Mouse (Mus musculus) neural tube, embryonic 10.5 days (tissue): Measurements from ENCODE around the gene Lsm4.

Experiments
- DNase-seq: peaks from one replicate; pipeline ENCODE4 v3.0.0-alpha.2; 2017; ENCODE audit warnings: low spot score; ENCODE audit errors: extremely low spot score

Lsm4 gene

DNA sequence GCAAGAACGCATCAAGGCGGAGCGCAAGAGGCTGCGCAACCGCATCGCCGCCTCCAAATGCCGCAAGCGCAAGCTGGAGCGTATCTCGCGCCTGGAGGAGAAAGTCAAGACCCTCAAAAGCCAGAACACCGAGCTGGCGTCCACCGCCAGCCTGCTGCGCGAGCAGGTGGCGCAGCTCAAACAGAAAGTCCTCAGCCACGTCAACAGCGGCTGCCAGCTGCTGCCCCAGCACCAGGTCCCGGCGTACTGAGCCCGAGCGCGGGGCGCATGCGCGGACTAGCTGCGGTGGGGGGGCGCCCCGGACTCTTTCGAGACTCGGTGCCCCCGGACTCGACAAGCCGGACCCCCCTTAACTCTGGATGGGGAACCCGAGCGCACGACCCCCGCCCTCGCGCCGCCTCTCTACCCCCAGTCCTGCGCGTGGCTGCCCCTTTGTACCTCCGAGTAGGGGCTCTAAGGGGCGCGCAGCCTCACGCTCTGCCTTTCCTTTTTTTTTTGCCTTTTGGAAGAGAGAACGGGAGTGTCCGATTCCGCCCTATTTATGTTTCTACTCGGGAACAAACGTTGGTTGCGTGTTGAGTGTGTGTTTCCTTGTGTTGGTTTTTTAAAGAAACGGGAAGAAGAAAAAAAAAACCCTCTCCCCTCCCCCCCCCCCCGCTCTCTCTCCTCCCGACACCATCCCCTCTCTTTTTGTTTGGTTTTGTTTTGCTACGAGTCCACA lies 26.9 kb downstream of the Lsm4 start:
- peak; percentile 84 for DNase-seq

DNA sequence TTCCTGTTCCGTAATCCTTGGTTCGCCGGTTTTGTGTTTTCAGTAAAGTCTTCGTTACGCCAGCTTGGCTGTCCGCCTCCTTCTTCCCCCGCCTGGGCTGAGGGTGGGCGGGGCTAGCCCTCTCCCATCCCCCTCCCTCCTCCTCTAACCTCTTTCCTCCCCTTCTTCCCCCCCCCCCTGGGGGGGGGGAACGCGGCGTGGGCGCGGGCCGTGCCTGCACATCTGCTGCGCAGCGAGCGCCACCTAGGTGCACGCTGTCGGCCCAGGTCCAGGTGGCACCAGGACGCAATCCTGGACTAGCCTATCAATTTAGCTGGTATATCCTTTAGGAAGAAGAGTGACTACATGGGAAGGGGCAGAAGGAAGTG lies 27.5 kb downstream of the Lsm4 start:
- peak; percentile 93 for DNase-seq

DNA sequence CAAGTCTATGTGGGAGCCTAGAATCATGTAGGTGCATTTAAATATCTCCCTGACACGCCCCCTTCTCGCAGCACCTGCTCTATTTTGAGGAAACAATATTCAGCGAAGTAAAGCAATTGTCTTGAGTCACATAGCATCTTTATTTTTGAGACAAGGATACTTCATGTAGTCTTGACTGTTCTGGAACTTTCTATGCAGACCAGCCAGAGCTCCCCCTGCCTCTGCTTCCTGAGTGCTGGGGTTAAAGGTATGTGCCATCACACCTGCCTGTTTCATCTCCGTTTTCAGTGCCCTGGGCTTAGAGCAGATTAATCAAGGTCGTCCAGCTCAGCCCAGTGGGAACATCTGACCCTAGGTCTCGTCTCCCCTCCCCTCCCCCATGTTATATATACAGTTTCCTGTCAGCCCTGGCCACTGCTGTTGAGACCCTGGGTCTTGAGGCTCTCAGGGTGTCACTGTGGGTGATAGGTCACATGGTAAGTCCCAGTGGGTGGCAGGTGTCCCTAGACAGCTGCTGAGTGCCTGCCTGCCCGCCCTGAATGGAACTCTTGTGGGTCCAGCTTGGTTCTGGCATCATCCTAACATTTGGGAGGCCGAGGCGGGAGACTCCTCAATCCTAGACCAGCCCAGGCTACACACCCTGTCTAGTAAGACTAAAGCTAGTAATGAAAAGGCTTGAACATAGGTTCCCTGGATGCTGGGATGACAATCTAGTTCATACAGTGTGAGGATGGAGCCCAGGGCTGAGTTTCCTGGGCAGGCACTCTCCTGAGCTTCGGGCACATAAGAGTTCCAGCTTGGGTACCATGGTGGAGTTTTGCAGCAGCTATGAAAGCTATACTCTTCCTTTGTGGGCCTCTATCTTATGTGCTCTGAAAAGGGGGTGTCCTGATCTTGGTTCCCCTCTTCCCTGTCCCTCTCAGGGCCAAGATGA lies 28.3 kb downstream of the Lsm4 start:
- DNase-seq: peak; percentile 34

DNA sequence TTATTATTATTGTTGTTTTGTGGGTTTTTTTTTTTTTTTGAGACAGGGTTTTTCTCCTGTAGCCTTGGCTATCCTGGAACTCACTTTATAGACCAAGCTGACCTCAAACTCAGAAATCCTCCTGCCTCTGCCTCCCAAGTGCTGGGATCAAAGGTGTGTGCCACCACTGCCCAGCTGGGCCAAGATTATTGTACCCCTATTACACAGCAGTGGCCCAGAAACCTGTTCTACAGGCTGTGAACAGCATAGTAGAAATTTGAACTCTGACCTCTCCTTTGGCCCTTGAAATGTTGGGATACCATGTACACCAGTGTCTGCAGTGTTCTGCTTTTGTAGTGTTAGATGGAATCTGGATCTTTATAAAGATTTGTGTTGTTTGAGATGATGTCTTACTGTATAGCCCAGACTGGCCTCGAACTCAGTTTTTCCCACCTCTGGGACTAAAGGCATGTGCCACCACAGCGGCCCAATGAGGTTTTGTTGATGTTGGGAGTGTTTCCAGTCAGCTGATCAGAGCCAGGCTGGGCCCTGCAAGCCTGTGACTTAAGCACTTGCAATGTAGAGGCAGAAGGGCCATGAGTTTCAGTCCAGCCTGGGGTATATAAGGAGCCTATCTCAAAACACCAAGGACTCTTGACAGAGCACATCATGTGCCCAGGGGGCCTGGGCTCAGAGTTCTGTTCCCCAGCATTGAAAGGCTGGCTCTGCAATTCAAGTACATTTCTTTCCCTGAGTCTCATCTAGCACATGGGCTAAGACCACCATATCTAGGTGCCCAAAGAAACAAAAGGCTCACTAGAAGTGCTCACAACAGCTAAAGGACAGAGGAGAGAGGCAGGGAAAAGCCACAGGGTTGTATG lies 29.2 kb downstream of the Lsm4 start:
- no peak for DNase-seq

DNA sequence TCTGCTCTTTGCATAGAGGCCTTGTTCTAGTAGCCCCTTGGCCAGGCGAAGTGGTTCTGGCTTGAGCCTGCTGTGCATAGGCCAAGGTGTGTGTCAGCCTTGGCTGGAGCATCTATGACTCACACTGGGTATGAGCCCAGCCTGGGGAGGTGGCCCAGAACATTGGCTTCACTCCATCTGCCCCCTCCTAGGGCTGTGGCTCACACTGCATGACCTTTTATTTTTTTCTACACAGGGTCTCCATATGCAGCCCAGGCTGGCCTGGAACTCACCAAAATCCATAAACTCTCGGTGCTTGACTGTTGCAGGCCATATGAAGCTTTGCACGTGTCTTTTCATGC lies 29.8 kb downstream of the Lsm4 start:
- DNase-seq: no peak

DNA sequence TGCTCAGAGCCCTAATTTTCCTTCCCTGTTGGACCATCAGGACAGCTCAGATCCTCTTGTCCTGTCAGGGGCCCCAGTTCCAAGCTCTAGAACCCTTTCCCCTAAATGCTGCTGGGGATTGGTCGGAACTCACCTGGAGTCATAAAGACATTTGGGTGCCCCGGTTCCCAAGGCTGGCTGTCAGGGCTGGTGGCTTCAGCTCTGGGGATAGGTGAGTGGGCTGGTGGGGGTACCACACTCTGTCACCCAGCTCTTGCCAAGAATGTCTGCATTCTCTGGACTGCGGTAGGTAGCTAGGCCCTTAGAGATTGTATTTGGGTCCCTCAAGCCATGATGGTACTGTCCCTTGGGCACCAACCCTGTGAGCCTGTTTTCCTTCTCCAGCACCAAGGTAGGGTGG lies 30.2 kb downstream of the Lsm4 start, which contains the start of gene Iqcn:
Iqcn (plus strand) TSS at position 171 of the 400 bp plus-strand sequence.
- no peak for DNase-seq

DNA sequence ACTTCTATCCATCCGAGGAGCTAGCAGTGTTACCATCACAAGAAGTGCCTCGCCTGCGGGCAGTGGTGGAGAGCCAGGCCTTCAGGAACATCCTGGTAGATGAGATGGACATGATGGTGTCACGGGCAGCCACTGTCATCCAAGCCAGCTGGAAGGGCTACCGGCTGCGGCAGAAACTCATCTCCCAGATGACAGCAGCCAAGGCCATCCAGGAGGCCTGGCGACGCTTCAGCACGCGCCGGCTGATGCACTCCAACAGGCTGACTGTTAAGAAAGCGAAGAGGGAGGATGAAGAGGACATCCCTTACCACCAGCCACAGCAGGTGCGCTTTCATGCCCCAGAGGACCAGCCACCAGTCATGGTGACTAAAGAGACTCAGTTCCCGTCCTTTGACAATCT lies 35.2 kb downstream of the Lsm4 start:
- no peak for DNase-seq

DNA sequence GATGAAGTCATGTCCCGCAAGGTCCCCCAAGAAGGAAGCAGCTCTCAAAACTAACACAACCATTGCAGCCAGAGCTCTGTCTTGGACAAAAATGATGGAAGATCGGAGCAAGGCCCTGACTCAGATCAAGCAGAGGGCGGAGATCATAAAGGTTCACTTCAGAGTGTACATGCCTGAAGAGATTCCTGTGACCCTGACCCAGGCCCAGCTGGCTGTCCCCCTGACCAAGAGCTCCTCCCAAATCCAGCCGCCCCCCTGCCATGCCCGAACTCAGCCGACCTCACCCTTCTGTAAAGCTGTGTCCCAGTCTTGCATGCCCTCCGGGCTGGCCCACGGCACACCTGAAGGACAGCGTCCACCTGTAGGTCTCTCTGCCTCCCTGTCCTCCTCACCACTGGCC lies 36.7 kb downstream of the Lsm4 start:
- DNase-seq: no peak

DNA sequence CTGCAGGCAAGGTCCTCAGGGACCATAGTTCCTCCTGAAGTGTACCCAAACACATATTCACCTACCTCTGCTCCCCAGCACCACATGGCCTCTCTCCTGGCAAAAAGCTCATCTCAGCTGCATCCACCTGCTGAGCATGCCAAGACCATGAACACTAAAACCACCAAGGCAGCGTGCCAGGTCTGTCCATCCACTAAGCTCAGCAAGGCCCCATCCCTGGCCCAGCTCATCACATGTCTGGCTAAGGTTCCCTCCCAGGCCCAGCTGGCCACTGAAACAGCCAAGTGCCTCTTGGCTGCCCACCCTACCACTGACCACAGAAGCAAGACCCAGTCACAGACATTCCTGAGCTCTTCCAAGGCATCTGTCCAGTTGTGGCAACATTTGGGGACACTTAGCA lies 37.2 kb downstream of the Lsm4 start:
- no peak for DNase-seq

DNA sequence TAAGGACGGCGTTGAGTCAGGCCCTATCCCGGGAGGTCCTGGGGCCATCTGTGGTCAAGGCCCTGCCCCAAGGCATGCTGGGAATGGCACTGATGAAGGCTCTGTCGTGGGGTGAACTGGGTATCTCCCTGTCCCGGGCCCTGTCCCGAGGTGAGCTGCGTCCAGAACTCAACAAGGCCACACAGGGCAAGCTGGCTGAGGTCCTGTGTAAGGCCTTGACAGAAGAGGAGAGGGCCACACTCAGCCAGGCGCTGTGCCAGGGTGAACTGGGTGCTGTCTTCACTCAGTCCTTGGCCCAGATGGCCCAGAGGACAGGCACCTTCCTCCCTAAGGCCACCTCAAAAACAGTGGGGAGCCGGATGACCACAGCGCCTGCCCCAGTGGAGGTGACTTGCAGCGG lies 38.0 kb downstream of the Lsm4 start:
- no peak for DNase-seq

DNA sequence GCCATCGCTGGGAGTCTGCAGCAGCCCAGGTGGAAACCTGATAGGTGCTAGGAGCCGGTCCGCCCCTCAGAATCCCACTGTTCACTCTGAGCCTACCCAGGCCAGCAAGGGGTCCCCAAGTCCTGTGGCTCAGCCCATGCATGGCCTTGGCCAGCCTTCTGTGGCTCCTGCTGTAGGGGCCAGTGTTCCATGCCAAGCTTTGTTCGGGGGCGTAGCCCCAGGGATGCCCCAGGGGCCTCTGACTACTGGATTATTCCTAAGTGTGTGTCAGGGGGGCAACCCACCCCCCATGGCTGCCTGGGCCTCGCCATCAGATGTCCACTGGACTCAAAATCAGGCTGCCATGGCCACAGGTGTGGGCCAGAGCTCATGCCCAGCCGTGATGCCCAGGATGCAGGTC lies 40.9 kb downstream of the Lsm4 start:
- DNase-seq: no peak

DNA sequence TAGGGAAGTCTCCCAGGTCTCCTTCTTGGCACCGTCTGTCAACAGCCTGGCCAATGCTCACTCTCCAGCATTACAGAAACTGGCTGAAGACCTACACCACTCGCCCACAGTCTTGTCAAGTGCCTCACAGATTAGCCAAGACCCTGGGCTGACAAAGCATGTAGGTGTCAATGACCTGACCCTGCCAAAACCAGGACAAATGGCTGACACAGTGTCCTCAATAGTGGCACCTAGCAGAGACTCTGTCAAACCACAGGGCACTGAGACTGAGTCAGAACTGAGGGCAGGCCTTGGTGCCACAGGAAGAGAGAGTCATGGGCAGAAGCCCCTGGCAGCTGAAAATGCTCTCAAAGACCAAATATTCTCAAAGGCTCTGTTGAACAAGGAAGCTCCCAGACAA lies 42.0 kb downstream of the Lsm4 start:
- no peak for DNase-seq

DNA sequence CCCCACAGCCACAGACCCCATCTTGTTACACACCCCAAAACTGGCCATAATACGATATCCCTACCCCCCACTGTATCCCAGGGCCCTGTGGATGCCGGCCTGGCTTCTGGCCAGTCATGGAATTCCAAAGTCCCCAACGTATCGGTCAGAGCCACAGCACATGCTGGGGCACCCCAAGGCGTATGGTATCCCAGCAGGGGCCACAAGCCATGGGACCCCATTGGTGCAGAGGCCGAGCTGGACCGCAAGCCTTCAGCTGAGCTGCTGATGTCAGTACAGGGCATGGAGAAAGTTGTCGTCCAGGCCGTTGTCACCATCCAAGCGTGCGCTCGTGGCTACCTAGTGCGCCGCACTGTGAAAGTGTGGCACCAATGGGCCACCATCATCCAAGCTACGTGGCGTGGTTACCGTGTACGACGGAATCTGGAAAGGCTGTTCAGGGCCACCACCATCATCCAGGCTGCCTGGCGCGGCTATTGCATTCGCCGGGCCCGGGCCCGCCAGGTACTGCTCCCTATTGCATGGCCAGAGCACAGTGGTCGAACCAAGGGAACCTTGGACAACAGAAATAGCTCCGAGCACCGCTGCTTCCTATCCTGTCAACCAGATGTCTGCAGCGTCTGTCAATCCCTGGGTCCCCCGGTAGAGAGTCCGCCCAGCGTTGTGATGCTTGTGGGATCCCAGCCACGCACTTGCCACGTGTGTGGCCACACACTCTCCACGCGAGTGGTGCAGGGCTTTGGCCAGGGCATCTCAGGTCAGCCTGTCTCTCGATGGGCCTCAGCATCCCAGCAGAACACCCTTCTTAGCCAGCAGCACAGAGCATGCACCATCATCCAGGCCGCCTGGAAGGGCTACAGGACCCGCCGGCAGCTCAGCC lies 43.7 kb downstream of the Lsm4 start:
- no peak for DNase-seq

DNA sequence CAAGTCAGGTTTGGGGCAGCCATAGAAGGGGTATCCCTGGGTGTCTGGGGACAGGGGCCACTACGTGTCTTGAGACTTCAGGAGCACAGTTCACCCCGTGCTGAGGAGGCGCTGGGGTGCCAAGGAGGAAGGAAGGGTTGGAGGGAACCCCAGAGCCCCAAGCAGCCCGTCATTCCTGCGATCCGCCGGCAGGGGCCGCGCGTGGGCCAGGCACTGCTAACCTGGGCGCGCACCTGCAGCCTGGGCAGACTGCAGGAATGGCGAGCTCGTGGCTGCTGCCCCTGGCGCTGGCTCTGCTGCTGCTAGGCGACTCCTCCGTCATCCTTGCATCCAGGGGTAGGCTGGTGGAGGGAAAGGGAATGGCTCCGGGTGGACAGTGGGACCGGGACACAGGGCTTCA lies 45.2 kb downstream of the Lsm4 start, which contains the start of gene Gm3336:
Gm3336 (plus strand) TSS at position 247 of the 400 bp plus-strand sequence.
- peak; percentile 51 for DNase-seq

DNA sequence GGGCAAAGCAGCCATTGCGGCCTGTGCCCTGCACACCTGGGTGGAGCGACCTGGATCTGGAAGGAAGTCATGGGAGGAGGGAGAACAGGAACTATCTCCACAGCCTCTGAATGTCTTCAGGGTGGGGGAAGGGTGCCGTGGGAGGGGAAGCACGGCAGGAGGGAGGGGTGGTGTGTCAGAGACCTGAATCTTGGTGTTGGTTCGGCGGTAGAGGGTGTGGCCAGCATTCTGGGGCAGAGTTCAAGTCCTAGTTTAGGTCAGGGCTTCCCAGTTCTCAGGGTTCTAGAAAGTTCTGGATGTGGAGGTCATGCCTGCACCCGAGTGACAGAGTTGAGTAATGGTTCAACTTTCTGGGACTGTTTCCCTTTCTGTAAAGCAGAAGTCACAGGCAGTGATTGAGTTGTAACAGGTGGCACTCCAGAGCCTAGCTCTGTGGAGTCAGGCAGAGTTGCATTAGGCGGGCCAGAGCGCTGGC lies 46.8 kb downstream of the Lsm4 start:
- no peak for DNase-seq

DNA sequence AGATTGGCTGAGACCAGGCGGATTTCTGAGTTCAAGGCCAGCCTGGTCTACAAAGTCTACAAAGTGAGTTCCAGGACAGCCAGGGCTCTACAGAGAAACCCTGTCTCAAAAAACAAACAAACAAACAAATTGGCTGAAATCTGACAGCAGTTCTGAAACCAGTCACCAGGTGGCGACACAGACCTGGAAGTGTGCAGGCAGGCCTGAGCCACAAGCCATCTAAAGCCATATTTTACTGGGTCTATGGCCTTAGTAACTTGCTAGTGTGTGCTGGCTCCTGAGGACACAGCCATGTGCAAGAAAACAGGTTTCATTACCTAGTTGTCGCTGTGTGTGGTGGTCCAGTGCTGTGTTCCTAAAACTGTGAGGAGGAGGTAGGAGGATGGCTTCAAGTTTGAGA lies 47.7 kb downstream of the Lsm4 start:
- peak; percentile 85 for DNase-seq

DNA sequence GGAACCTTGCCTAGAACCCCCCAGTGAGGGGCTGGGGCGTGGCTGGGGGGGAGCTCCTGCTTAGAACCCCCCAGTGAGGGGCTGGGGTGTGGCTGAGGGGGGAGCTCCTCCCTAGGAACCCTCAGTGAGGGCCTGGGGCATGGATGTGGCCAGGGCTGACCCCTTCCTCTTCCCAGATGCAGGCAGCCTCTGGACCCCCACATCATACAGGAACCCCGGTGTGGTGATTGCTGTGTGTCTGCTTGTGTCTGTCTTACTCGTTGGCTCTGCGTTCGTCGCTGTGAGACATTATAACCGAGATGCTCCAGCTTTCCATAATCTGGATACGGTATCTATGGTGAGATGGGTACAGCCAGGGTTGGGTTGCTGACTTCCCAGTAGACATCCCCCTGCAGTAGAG lies 48.6 kb downstream of the Lsm4 start:
- no peak for DNase-seq

DNA sequence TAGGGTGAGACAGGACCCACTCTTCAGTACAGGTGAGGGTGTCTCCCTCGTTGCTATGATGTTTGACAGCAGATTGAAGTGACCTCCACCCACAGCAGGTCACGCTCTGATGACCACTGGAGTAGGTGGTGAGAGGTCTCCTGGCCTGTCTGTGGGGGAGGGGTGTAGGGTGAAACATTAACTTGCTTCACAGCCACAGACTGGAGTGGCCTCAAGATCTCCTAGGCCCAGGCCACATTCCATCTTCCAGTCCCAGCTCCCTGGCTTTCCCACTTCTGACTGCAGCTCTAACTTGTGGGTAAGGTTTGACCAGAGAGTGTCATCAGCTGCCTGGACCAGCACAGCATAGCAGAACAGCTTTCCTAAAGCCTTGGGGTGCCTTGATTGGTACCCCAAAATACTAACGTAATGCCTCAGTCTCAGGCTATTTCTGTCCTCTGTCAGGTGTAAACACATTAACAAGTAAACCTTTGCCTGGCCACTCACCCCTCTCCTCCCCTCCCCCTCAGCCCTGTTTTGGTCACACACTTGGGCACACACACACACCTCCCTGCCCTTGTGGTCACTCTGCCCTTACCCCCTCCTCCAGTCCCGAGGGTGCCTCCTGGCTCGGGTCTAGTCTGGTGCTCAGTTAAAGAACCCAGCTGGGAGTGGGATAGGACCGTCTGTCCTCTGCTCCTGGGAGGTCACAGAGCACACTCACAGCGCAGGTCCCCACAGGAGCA lies 50.6 kb downstream of the Lsm4 start, which contains the start of gene Pde4c:
Pde4c (plus strand) TSS at position 235 of the 725 bp plus-strand sequence.
- DNase-seq: no peak

DNA sequence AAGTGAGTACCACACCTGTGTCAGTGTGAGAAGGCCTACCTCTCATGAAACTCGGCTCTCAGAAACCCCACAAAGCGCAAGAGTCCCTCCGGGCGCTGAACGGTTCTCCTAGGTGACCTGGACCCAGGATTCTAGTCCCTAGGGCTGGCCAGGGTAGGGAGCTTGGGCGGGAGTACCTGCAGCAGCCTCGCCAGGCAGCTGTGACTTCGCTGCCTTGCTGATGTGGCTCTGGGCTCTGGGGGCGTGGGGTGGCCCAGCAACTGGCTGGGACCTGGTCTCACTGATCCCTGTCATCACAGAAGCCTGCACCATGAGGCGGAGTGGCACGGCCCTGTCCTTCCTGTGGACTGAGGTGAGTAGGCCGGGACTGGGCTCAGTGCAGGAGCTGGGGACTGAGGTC lies 51.2 kb downstream of the Lsm4 start:
- DNase-seq: no peak
